Mouse (Mus musculus) bone marrow macrophage, adult 2 months (primary cell): ENCODE results near the gene Slc25a5. TPM values are rescaled to one million over a fixed set of nuclear protein-coding genes. Genes with fewer than 3 reads are reported as not detected.
"Not testable (repeated sequence)": the region's sequence is repeated elsewhere in the genome, so short reads cannot be mapped to it uniquely, and the experiment has no call there.

ENCODE experiments used
- H3K27ac ChIP-seq: 2 replicates; pipeline ENCODE4 v1.5.1; 2012; ENCODE audit warnings: low read depth, low read length; ENCODE audit not compliant: insufficient read depth
- H3K4me1 ChIP-seq: 2 replicates; pipeline ENCODE4 v1.6.1; 2012; ENCODE audit warnings: low read length; ENCODE audit not compliant: control insufficient read depth, insufficient read depth
- H3K4me3 ChIP-seq: 2 replicates; pipeline ENCODE4 v1.5.1; 2012; ENCODE audit warnings: mild to moderate bottlenecking, low read length, moderate library complexity; ENCODE audit not compliant: insufficient read depth
- CTCF ChIP-seq: IDR thresholded peaks from 2 replicates; pipeline ENCODE4 v1.5.1; 2012; ENCODE audit warnings: low read depth, mild to moderate bottlenecking, low read length, moderate library complexity
- POLR2A ChIP-seq: IDR thresholded peaks from 2 replicates; pipeline ENCODE4 v1.6.1; 2012; ENCODE audit warnings: mild to moderate bottlenecking, low read depth, low read length, borderline replicate concordance
- polyA plus RNA-seq: library from polyadenylated mRNA; stranded (reverse); fragments of >200 nt; gene quantifications from 2 replicates; pipeline ENCODE4 v1.2.4, GENCODE M21; 2012; ENCODE audit not compliant: missing spikeins, insufficient read depth, insufficient read length

The Slc25a5 gene
- polyA plus RNA-seq, 1 experiment: 263 TPM

DNA sequence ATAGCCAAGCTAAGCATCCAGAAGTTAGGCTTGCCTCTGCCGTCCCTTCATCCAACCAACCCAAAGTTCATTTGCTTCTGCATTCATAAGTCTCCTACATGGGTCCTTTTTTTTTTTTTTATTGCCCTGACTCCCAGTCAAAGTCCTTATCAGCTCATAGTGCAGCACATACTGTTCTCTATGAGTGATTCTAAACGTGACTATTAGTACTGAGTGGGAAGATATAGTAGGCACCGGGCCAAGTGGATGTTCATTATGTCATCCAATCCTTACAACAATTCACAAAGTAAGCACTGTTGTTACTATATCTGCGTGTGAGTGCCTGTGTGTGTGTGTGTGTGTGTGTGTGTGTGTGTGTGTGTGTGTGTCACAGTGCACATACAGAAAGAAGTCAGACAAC, 32.6 kb upstream of the Slc25a5 start:
- Histone ChIP-seq H3K27ac (no peak overlapping the region), H3K4me3 (no peak overlapping the region), H3K4me1 (peaks cover 10% of the 10 kb centered on the region)
- no peak for TF ChIP-seq CTCF
- no peak for TF ChIP-seq POLR2A

DNA sequence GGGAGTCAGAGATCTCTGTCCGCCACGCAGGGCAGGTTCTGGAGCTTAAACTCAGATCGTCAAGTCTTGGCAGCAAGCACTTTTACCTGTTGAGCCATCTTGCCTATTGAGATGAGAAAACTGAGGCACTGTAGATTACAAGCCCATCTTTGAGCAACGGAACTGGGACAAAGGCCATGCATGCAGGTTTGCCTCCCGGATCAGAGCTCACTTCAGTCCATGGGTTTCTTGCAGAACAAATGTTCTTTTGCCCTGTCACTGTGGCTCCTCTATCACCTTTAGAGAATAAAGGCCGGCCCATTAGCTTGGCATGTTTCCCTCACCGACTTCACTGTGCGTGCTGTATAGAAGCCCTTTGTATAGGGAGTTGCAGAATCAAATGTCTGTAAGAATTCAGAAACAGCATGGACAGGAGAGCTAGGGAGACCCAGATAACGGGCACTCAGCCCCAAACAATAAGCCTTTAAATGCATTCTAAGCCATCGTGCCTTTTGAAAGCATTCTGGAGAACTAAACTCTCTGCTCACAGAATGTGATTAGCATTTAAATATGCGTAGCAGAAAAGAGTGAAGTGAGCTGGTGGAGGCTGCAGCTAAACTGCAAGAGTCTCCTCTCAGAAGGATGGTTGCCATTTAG, 32.0 kb upstream of the Slc25a5 start:
- Histone ChIP-seq H3K27ac (no peak overlapping the region), H3K4me1 (peaks cover 4% of the 10 kb centered on the region; the same call in 1 of the 2 replicates), H3K4me3 (no peak overlapping the region)
- no peak for TF ChIP-seq CTCF
- TF ChIP-seq POLR2A: no peak

GRCm38 (mm10) chrX:36763934-36764317, 31.5 kb upstream of the Slc25a5 start:
- no peak for TF ChIP-seq POLR2A
- no peak for TF ChIP-seq CTCF
- peaks cover 2% of the 10 kb centered on the region; the same call in 1 of the 2 replicates for H3K4me1 ChIP-seq
- H3K4me3 ChIP-seq: no peak overlapping the region
- H3K27ac ChIP-seq: no peak overlapping the region

- no peak for TF ChIP-seq POLR2A
- TF ChIP-seq CTCF: no peak
- no peaks in the 10 kb centered on the region for H3K4me1 ChIP-seq
- H3K4me3 ChIP-seq: no peak overlapping the region
- no peak overlapping the region for H3K27ac ChIP-seq
These were observed 28.1 kb upstream of the Slc25a5 start for GRCm38 (mm10) chrX:36767386-36767785.

DNA sequence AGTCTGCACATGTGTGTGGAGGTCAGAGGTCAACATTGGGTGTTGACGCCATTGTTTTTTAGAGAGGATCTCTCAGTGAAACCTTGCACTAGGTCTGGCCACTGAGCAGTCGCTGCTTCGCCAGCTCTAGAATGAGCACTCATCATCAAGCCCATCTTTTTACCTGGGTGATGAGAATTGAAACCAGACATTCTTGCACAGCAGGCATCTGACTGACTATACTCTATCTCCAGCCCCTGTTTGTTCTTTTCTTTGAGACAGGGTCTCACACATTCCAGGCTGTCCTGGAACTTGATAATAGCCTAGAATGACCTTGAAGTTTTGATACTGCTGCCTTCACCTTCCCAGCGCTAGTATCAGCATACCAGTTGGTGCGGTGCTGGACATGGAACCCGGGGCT, 22.9 kb upstream of the Slc25a5 start:
- Histone ChIP-seq H3K27ac (no peak overlapping the region), H3K4me3 (no peak overlapping the region), H3K4me1 (no peaks in the 10 kb centered on the region)
- TF ChIP-seq CTCF (no peak), POLR2A (no peak)

GRCm38 (mm10) chrX:36775520-36775919, 19.9 kb upstream of the Slc25a5 start:
- H3K4me3 ChIP-seq: no peak overlapping the region
- H3K27ac ChIP-seq: no peak overlapping the region
- no peaks in the 10 kb centered on the region for H3K4me1 ChIP-seq
- TF ChIP-seq CTCF (no peak), POLR2A (no peak)

- TF ChIP-seq POLR2A (no peak), CTCF (no peak)
- Histone ChIP-seq H3K4me1 (no peaks in the 10 kb centered on the region), H3K27ac (no peak overlapping the region), H3K4me3 (no peak overlapping the region)
These were observed 17.8 kb upstream of the Slc25a5 start for GRCm38 (mm10) chrX:36777694-36778093.

- no peak overlapping the region for H3K27ac ChIP-seq
- no peak overlapping the region for H3K4me3 ChIP-seq
- TF ChIP-seq CTCF: no peak
- no peak for TF ChIP-seq POLR2A
- H3K4me1 ChIP-seq: no peaks in the 10 kb centered on the region
These were observed 6.1 kb upstream of the Slc25a5 start for GRCm38 (mm10) chrX:36789360-36789759.

- TF ChIP-seq CTCF: no peak
- no peak for TF ChIP-seq POLR2A
These were observed 880 bp upstream of the Slc25a5 start for GRCm38 (mm10) chrX:36794571-36794970.

GRCm38 (mm10) chrX:36796163-36796581, 721 bp downstream of the Slc25a5 start:
- Histone ChIP-seq H3K4me1 (no peaks in the 10 kb centered on the region), H3K4me3 (peak overlapping the region; percentile 96), H3K27ac (peak overlapping the region; percentile 96)
- TF ChIP-seq POLR2A (no peak), CTCF (peak; percentile 24; the same call in 1 of the 2 replicates)

More at GRCm38 (mm10) chrX:36794571-36794970, 880 bp upstream of the Slc25a5 start:
- no peaks in the 10 kb centered on the region for H3K4me1 ChIP-seq
- H3K27ac ChIP-seq: no peak overlapping the region
- no peak overlapping the region for H3K4me3 ChIP-seq

- H3K27ac ChIP-seq: peak overlapping the region; percentile 96
- H3K4me3 ChIP-seq: peak overlapping the region; percentile 96
- H3K4me1 ChIP-seq: not testable (repeated sequence)
These were observed 1.3 kb downstream of the Slc25a5 start for GRCm38 (mm10) chrX:36796734-36797133.
